Mouse (Mus musculus) cerebellum, adult 2 months (tissue): ENCODE measurements at regions not wholly inside any gene's neighbourhood (a gene's known extent, or its start where the extent isn't known, plus 50 kb on each side); places are given as distances from the start of the nearest gene placed in this dataset.

Source experiments
- DNase-seq, 2 experiments: peaks; one replicate each; pipeline ENCODE4 v3.0.0; 2021
- H3K27ac ChIP-seq: fragments of 200-500 bp; 2 replicates; pipeline ENCODE4 v1.5.1; 2012; ENCODE audit warnings: low read length, control low read depth, inconsistent platforms; ENCODE audit not compliant: insufficient read depth
- H3K27me3 ChIP-seq: fragments of 200-500 bp; 2 replicates; pipeline ENCODE4 v1.6.1; 2012; ENCODE audit warnings: inconsistent platforms, mild to moderate bottlenecking, low read length, moderate library complexity; ENCODE audit not compliant: control insufficient read depth, insufficient read depth
- H3K4me1 ChIP-seq: fragments of 200-500 bp; 2 replicates; pipeline ENCODE4 v1.6.1; 2011; ENCODE audit warnings: low read length; ENCODE audit not compliant: control insufficient read depth, insufficient read depth
- H3K4me3 ChIP-seq: fragments of 200-500 bp; replicated peaks from 2 replicates; pipeline ENCODE3; 2011; ENCODE audit warnings: mild to moderate bottlenecking, low read depth, low read length, control low read depth; ENCODE audit not compliant: insufficient read depth
- CTCF ChIP-seq: fragments of 200-500 bp; IDR thresholded peaks from 2 replicates; pipeline ENCODE4 v1.5.1; 2011; ENCODE audit warnings: low read depth, mild to moderate bottlenecking, control low read depth, low read length, moderate library complexity, borderline replicate concordance; ENCODE audit not compliant: insufficient read depth
- POLR2A ChIP-seq: fragments of 200-500 bp; IDR thresholded peaks from 2 replicates; pipeline ENCODE4 v1.6.1; 2011; ENCODE audit warnings: low read length, control low read depth, borderline replicate concordance; ENCODE audit not compliant: insufficient read depth
- WGBS: fragments of 180-500 bp; shearing (Covaris S2); methylation state at CpG from one replicate; pipeline ENCODE4 v1.1.7; 2018; 5-methylcytosine and 5-hydroxymethylcytosine counted together

DNA sequence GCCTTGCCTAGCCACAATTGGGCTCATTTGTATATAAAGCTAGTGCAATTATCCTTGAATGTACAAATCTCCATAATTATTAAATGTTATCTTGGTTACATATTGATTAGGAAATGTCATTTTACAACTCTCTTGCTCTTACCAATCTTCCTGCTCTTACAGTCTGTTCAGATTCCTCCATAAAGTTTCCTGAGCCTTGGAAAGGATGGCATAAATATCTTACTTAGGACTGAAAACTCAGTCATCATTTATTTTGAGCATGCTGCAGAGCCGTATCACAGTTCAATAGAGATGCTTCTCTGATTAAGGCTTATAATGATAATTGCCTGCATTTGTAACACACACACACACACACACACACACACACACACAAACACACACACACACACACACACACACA is 151.4 kb upstream of the Rprm start:
- TF ChIP-seq POLR2A (no peak), CTCF (no peak)
- DNase-seq = no peak
- 73% methylated on average over 1 of the region's 1 CpGs for WGBS
- H3K27ac ChIP-seq = no peak overlapping the region
- no peaks in the 10 kb centered on the region for H3K4me1 ChIP-seq
- H3K27me3 ChIP-seq = no peaks in the 10 kb centered on the region
- no peak overlapping the region for H3K4me3 ChIP-seq

DNA sequence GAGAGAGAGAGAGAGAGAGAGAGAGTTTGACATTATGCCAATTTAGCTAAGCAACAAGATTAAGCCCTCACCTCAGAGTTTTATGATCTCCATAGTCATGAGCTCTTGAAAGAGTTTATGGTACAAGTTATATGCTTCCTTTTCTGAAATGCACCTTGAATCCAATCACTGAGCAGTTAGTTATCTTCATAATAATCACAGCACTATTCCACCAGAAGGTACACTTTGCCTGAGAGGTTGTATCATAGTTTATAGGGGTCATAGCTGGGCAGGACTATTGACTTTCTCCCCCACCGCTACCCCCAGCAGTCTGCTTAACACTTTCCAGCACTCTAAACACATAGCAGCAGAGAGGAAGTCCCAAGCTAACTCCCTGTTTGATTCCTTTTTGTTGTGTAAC is 151.8 kb upstream of the Rprm start:
- TF ChIP-seq CTCF (no peak), POLR2A (no peak)
- WGBS = 58% methylated on average over 1 of the region's 1 CpGs
- H3K4me1 ChIP-seq = no peaks in the 10 kb centered on the region
- no peak overlapping the region for H3K4me3 ChIP-seq
- H3K27ac ChIP-seq = no peak overlapping the region
- no peaks in the 10 kb centered on the region for H3K27me3 ChIP-seq
- DNase-seq = no peak

- Histone ChIP-seq H3K4me3 (no peak overlapping the region), H3K27me3 (no peaks in the 10 kb centered on the region), H3K27ac (no peak overlapping the region), H3K4me1 (no peaks in the 10 kb centered on the region)
- WGBS = 19% methylated on average over 4 of the region's 4 CpGs
- no peak for TF ChIP-seq CTCF
- no peak for DNase-seq
Observed at GRCm38 (mm10) chr2:54264773-54265452, 171.2 kb upstream of the Galnt13 start.

DNA sequence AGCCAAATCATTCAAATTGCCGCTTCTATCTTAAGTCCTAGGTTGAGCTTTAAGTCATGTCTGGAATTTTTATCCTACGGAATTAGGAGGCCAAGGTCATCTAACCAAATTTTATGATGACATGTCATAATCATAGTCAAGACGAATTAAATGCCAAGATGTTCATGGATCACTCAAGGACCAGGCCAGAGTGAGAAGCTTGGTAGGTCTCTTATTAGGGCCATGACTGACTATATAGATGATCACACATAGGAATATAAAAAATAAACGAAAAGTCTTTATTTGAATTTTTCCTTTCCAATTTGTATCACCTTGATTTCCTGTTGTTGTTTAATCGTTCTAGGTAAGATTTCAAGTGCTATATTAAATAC is 170.7 kb upstream of the Galnt13 start:
- H3K27me3 ChIP-seq = no peaks in the 10 kb centered on the region
- 55% methylated on average over 5 of the region's 5 CpGs for WGBS
- no peak for DNase-seq
- no peak overlapping the region for H3K27ac ChIP-seq
- H3K4me3 ChIP-seq = no peak overlapping the region
- H3K4me1 ChIP-seq = no peaks in the 10 kb centered on the region
- no peak for TF ChIP-seq CTCF

GRCm38 (mm10) chr2:54281966-54282365 is 154.2 kb upstream of the Galnt13 start:
- Histone ChIP-seq H3K27me3 (no peaks in the 10 kb centered on the region), H3K27ac (no peak overlapping the region), H3K4me3 (no peak overlapping the region), H3K4me1 (no peaks in the 10 kb centered on the region)
- WGBS = 49% methylated on average over 1 of the region's 1 CpGs
- TF ChIP-seq CTCF (no peak), POLR2A (no peak)
- DNase-seq = no peak

GRCm38 (mm10) chr2:54283876-54284275 is 152.2 kb upstream of the Galnt13 start:
- TF ChIP-seq CTCF (no peak), POLR2A (no peak)
- no peak overlapping the region for H3K4me3 ChIP-seq
- no peak overlapping the region for H3K27ac ChIP-seq
- DNase-seq = no peak
- no peaks in the 10 kb centered on the region for H3K27me3 ChIP-seq
- 22% methylated on average over 2 of the region's 2 CpGs for WGBS
- H3K4me1 ChIP-seq = no peaks in the 10 kb centered on the region

GRCm38 (mm10) chr2:54305473-54305872 is 130.6 kb upstream of the Galnt13 start:
- H3K4me1 ChIP-seq = no peaks in the 10 kb centered on the region
- H3K4me3 ChIP-seq = no peak overlapping the region

DNA sequence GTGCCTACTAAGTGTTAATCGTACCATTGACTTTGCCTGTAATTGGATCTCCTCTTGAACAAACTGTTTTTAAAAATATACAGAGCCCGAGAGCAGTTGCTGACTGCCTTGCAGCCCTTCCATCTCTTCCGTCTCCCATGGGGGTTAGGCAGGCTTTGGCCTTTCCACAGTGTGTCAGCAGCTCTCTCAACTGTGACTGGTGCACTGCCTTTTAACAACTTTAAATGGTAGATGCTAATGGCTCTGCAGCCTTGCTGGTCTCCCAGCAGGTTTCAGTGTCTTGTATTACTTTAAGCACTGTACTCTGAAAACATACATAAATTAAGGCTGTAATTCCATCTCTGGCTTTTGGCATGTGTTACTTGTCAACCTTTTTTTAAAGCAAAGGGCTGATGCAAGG is 117.6 kb upstream of the Galnt13 start:
- 64% methylated on average over 3 of the region's 3 CpGs for WGBS
- H3K4me3 ChIP-seq = no peak overlapping the region
- H3K27ac ChIP-seq = no peak overlapping the region
- no peaks in the 10 kb centered on the region for H3K4me1 ChIP-seq
- TF ChIP-seq CTCF (no peak), POLR2A (no peak)
- DNase-seq = no peak
- no peaks in the 10 kb centered on the region for H3K27me3 ChIP-seq

More at GRCm38 (mm10) chr2:54305473-54305872, 130.6 kb upstream of the Galnt13 start:
- 85% methylated on average over 4 of the region's 4 CpGs for WGBS
- Histone ChIP-seq H3K27me3 (no peaks in the 10 kb centered on the region), H3K27ac (no peak overlapping the region)
- DNase-seq = no peak
- TF ChIP-seq POLR2A (no peak), CTCF (no peak)
